Mouse (Mus musculus) granulocyte monocyte progenitor cell, adult 5-6 weeks (primary cell): ENCODE measurements around the gene St14. TPM values are rescaled to one million over a fixed set of nuclear protein-coding genes. Genes with fewer than 3 reads are reported as not detected.

ENCODE experiments used
- ATAC-seq: replicated peaks from 2 replicates; pipeline ENCODE4 v1.8.0; 2016; ENCODE audit warnings: mild to moderate bottlenecking, moderate TSS enrichment, inconsistent platforms; ENCODE audit not compliant: poor library complexity, severe bottlenecking
- total RNA-seq, 2 experiments: library from RNA; stranded (forward) in 1 of 2; stranded (reverse) in 1 of 2; fragments of 200-712, 200-1000 nt in 1 of 2; fragments of >200 nt in 1 of 2; fragmentation: Nextera tagmentation in 1 of 2; gene quantifications; 2 replicates each; pipeline ENCODE4 v1.2.3; 2014 to 2017

Gene St14
- total RNA-seq, 2 experiments from 2014 or later: 6.2 to 16.5 TPM

GRCm38 (mm10) chr9:31127876-31128465 lies 3.7 kb downstream of the St14 start:
- peak; percentile 38 for ATAC-seq

DNA sequence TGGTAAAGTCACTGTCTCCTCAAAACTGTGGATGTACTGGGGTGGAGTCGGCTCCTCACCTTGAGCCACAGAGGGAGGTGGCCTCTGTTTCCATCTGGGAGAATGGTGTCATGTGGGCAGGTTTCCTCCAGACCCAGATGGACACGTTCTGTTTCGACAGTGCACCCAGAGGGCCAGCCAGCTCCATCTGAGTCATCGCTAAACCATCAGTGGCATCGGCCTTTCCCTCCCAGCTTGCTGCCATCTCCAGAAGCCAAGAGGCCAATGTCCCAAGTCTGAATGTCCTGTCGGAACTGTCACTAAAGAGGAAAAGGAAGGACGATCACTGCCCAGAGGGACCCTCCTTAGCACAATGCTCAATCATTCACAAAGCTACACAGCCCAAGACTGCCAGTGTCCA lies 5.6 kb downstream of the St14 start:
- ATAC-seq: no peak

GRCm38 (mm10) chr9:31122464-31123030 lies 9.1 kb downstream of the St14 start:
- ATAC-seq: no peak

- ATAC-seq: no peak
These were observed 11.1 kb downstream of the St14 start for GRCm38 (mm10) chr9:31120533-31120915.

- ATAC-seq: peak; percentile 17
These were observed 11.6 kb downstream of the St14 start for GRCm38 (mm10) chr9:31119882-31120532.

DNA sequence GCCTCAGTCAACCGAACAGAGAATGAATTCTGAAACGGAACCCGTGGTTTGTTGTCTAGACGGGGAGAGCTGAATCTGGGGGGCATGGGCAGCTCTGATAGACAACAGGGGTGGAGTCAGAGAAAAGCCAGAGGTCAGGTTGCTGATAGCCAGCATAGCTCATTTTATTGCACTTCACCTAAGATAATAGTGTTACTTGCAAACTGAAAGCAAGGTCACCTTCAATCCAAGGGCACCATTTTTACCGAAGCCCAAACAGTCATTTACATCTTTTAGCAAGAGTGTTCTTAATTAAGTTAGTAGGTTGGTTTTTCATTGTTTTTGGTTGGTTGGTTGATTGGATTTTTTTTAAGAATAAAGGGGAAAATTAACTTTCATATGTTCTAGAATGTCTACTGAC lies 12.2 kb downstream of the St14 start:
- no peak for ATAC-seq

DNA sequence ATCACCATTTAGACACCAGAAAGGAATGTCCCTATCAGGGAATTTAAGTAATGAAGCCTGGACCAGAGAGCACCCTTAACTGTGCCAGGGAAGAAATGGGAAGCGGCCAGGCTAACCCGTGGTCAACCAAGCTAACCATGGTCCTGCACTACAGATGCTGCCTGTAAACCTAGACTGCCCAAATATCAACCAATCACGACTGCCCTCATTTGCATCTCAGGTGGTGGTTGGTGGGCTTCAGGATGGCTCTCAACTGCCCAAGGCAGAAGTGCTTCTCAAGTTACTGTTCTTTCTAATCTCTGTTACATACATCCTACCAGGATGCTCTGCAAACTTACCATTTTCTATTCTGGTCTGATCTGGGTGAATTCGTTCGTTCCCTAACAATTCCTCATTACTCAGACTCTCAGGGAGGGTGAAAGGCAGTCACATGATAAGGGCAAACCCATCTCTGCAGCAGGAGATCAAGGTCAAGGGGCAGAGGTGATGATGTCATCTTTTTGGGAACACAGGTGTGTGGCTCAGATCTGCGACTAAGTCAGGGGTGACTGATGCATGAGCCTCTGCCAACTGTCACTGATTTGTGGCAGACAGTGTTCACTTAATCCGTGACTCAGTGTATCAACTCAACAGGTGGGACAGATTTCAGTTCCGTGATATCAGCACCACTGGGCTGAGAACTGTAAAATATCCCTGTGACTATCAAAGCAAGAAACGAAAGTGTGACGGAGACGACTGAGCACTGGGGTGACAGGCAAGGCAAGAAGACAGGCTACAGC lies 12.9 kb downstream of the St14 start:
- ATAC-seq: peak; percentile 48

DNA sequence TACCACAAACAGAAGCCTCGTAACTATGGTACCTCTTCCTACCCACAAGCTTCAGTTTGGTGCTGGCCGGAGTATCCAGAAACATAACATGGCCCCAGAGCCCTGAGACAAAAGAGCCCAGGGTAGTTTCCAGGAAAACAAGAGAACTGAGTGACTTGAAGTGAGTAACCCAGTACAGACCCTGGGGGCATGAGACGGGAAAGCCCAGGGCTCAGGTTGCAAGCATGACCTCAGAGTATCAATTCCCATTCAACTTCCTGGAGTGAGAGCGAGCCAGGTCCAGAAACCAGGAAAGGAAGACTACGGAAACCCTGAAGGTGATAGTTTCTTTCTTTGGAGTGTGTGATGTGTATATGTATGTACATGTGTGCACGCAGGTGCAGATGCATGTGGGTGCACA lies 14.2 kb downstream of the St14 start:
- no peak for ATAC-seq

DNA sequence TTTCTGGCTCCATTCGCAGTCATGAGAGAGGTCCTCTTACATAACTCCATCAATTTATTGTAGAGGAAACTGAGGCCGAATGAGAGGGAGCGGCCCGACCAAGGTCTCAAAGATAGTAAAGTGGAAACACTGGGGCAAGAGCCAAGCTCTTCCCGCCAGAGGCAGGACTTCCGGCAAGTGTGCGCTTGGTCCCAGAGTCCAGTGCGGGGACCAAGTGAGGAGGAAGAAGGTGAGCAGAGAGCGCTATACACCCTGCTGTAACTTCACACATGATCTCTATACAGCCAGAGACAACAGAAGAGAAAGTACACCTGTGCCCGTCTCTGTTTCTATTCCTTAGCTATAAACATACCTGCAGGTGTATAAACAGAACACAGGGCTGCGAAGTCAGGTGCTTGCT lies 14.6 kb downstream of the St14 start:
- ATAC-seq: no peak

- ATAC-seq: no peak
These were observed 16.1 kb downstream of the St14 start for GRCm38 (mm10) chr9:31115586-31115985.

- no peak for ATAC-seq
These were observed 23.2 kb downstream of the St14 start for GRCm38 (mm10) chr9:31108464-31108863.

DNA sequence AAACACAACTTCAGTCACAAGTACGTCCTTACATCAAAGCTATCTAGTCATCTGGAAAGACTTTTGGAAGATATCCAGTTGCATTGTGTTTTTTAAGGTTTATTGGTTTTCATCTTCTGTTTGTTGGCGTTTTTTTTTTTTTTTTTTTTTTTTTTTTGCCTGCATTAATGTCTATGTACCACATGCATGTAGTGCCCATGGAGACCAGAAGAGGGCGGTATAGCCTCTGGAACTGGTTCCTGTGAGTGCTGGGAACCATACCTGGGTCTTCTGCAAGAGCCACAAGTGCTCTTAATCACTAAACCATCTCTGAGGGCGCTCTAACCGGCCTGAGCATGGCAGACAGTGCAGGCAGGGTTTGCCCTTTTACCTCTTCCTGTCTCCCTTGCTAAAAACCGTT lies 33.5 kb downstream of the St14 start:
- no peak for ATAC-seq

DNA sequence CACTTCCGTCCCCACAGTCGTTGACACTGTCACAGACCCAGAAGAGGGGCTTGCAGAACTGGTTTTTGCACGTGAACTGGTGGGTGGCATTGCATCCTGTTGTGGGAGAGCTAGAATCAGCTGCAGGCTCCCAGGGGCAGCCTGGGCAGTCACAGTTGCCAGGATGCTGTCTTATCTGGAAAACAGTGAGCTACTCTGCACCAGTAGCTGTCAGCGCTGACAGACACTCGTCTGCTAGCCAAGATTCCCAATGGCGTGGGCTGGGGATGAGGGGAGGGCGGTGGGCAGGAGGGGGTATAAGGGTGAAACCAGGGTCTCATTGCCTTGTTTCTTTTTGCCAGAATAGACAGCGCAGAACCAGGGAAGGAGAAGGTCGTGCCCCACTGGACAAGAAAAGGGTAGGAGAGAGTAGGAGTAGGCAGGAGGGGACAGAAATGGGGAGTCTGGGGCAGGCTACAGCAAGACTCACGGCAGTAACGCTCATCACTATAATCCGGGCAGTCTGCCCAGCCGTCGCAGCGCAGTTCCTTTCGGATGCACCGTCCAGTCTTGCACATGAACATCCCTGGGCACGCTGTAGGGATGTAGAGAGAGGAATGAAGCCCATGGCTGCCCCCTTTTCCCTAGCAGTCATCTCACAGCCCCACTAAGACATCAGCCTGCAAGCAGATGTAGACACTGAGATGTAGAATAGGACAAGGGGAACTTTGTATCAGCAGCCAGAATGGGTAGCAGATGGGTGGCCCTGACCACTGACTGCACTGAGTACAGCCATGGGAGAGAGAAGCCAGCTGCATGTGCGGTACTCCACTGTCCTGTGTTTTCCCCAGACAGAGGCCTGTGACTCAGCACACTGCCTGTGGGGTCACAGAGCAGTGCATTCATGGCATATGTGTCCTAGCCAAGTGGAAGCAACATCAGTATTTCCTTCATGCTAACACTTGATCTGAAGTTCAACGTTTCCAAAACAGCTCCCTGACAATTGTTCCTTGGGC lies 34.3 kb downstream of the St14 start:
- no peak for ATAC-seq

- no peak; the same call in 1 of the 2 replicates for ATAC-seq
These were observed 38.8 kb downstream of the St14 start for GRCm38 (mm10) chr9:31092833-31093195.

DNA sequence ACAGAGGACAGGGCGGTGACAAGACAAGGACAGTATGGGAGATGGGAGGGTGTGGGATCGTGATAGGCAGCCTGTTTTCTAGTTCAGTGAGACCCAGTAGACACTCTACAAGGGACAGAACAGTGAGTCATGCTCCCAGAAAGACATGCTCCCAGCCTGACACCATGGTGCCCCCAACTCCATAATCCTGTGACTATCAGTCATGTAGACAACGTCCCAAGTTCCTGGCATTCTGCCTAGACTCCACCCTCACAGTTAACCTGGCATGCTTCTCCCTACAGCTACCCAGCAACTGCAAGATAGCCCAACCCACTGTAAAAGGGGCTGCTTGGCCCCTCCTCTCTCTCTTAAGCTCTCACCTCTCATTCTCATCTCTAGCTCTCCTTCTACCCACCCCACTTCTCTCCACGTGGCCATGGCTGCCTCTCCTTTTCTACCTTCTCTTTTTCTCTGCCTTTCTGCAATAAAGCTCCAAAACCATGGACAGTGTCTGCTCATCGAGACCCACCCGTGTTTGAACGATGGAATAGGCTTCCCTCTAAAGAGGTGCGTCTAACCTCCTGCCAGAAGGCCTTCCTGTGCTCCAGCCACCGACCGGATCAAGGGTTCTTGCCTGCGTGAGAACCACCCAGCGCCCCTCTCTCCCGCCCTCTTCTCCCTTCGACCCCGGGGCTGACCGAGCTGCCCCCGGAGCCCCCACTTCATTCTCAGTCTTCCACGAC lies 39.4 kb downstream of the St14 start:
- ATAC-seq: no peak

DNA sequence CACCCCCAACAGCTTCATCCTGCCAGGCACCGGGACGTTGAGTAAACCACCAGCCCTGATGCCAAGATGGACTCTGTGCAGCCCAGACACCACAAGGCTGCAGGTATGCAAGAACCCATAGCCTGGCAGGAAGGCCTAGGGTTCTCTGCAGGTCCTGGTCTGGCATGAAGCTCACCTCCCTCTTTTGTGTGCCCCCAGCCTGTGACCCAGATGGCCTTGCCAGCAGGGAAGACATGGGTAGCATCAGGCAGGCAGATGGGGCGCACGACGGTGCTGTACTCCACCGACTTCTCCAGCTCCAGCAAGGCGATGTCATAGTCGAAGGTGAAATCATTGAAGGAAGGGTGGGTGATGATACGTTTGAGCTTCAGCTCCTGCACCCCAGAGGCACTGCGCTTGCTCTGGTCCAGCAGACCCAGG lies 40.5 kb downstream of the St14 start:
- ATAC-seq: no peak

DNA sequence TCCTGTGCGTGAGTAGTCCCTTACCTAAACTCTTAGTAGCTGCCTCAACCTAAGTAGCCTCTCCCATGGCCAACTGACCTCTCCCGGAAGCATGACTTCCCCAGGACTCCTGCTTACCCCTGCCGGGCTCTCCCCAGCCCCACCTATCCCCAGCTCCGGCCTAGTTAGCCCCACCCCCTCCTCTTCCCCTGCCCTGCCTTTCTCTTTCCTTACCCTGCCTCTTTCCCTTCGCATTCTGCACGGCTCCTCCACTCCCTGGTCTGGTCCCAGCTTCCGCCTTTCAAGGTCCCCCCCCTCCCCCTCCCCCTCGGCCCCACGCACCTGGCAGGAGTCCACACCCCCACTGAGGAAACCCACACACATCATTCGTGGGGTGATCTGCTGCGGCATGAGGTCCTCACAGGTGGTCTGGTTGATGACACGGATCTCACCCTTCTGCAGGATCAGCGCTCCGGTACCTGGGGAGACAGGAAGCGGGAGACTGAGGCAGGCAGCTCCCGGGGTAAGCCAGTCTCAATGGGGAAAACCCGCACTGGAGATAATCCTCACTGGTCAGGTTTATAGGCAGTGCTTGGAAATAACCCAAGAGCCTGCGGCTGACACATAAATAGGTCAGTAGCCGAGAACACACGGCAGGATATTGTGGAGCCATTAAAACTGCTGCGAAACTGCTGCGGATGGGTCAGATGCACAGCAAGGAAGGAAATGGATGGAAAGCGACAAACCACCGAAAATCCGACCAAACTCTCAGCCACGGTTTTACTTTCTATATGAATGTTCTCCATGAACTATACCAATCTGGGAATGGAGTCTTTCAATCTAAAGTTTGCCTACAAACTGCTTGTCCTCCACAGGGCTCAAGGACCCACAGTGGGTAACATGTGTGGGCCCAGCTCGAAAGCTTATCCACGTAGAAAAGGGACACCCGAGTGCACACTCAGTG lies 41.3 kb downstream of the St14 start:
- no peak for ATAC-seq

GRCm38 (mm10) chr9:31089541-31089940 lies 42.1 kb downstream of the St14 start:
- ATAC-seq: no peak
